Mouse (Mus musculus): ENCODE measurements around the gene Upf3a. TPM values are rescaled to one million over a fixed set of nuclear protein-coding genes. Genes with fewer than 3 reads are reported as not detected.
"Not testable (repeated sequence)": the region's sequence is repeated elsewhere in the genome, so short reads cannot be mapped to it uniquely, and the experiment has no call there.

The Upf3a gene
- polyA plus RNA-seq, 1 experiment from 2014 or later = 44.8 TPM

DNA sequence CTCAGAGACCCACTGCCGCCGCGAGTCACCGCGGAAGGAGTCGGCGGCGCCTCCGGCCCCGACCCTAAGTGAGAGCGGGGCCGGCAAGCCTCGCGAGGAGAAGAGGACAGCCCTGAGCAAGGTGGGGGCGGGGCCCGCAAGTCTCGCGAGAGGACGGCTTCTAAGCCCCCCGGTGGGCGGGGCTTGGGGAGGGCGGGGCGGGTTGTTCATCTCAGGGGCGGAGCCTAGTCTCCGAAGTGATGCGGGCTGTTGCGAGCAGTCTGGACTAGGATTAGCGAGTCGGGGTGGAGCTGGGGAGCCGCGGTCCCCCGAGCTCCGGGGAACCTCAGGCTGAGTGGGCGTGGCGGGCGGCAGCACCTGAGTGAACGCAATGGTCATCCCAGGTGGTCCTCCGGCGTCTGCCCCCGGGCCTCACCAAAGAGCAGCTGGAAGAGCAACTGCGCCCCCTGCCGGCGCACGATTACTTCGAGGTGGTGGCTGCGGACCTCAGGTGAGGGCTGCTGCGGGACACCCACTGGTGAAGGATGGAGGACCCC is 417 bp downstream of the Upf3a start:
- Histone ChIP-seq H3K4me1 (peaks cover 21% of the 10 kb centered on the region), H3K9me3 (replicated peaks) (no peaks in the 10 kb centered on the region), H3K27me3 (no peaks in the 10 kb centered on the region), H3K36me3 (peaks cover 40% of the 10 kb centered on the region), H3K4me2 (peak overlapping the region; percentile 89), H3K9ac (peak overlapping the region; percentile 89), H3K4me3 (replicated peaks) (peak overlapping the region; percentile 87), H3K27ac (peak overlapping the region; percentile 98)
- peak; percentile 96 for ATAC-seq (replicated peaks; ENCODE audit: low FRiP score)
- WGBS = under 1% methylated on average over 47 of the region's 47 CpGs

DNA sequence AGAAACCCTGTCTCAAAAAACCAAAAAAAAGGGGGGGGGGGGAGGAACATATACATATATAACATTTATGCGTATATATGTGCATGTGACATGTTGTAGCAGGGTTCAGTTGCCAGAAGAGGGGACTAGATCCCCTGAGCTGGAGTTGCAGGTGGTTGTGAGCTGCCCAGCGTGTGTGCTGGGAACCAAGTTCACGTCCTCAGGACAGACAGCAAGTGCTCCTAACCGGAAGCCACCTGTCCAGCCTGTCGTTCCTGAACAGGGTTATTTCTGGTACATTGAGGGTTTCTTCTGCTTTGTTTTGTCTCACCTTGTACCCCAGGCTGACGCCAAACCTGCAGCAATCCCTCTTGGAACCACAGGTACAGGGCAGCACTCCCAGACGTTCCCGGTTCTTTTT is 4.2 kb downstream of the Upf3a start:
- H3K36me3 ChIP-seq = peaks cover 49% of the 10 kb centered on the region
- WGBS = 93% methylated on average over 8 of the region's 8 CpGs
- no peak overlapping the region for H3K9ac ChIP-seq
- no peak overlapping the region for H3K4me3 ChIP-seq (replicated peaks)
- peaks cover 15% of the 10 kb centered on the region for H3K4me1 ChIP-seq
- H3K4me2 ChIP-seq = no peak overlapping the region
- H3K27ac ChIP-seq = no peak overlapping the region
- H3K9me3 ChIP-seq (replicated peaks) = no peaks in the 10 kb centered on the region
- no peaks in the 10 kb centered on the region for H3K27me3 ChIP-seq
- no peak for ATAC-seq (replicated peaks; ENCODE audit: low FRiP score)

- no peak overlapping the region for H3K27ac ChIP-seq
- no peaks in the 10 kb centered on the region for H3K27me3 ChIP-seq
- H3K9ac ChIP-seq = no peak overlapping the region
- H3K4me1 ChIP-seq = no peaks in the 10 kb centered on the region
- H3K36me3 ChIP-seq = peaks cover 85% of the 10 kb centered on the region
- no peak overlapping the region for H3K4me3 ChIP-seq (replicated peaks)
- WGBS = 78% methylated on average over 8 of the region's 8 CpGs
- no peak overlapping the region for H3K4me2 ChIP-seq
- H3K9me3 ChIP-seq (replicated peaks) = no peaks in the 10 kb centered on the region
- no peak for ATAC-seq (replicated peaks; ENCODE audit: low FRiP score)
Observed at GRCm38 (mm10) chr8:13793097-13793745, 7.8 kb downstream of the Upf3a start.

- H3K9me3 ChIP-seq (replicated peaks) = no peaks in the 10 kb centered on the region
- H3K27me3 ChIP-seq = no peaks in the 10 kb centered on the region
- ATAC-seq (replicated peaks; ENCODE audit: low FRiP score) = no peak
- peaks cover 85% of the 10 kb centered on the region for H3K36me3 ChIP-seq
- H3K27ac ChIP-seq = no peak overlapping the region
- no peak overlapping the region for H3K9ac ChIP-seq
- no peak overlapping the region for H3K4me2 ChIP-seq
- H3K4me3 ChIP-seq (replicated peaks) = no peak overlapping the region
- H3K4me1 ChIP-seq = no peaks in the 10 kb centered on the region
- WGBS = 68% methylated on average over 11 of the region's 11 CpGs
Observed at GRCm38 (mm10) chr8:13793746-13794101, 8.3 kb downstream of the Upf3a start.

DNA sequence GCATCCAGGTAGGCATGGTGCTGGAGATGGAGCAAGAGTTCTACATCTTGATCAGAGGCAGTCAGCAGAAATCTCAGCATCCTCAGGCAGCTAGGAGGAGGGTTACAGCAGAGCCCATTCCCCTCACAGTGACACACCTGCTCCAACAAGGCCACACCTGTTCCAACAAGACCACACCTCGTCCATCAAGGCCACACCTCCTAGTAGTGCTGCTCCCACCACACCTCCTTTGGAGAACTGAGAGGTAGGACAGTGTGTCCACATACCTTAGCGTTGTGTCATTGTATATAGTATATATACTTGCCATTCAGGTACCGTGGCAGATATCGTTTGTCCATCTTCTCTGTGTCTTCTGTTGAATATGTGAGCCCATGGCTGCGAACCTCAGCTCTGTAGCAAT is 12.3 kb downstream of the Upf3a start:
- no peak overlapping the region for H3K9ac ChIP-seq
- WGBS = 93% methylated on average over 5 of the region's 5 CpGs
- H3K4me3 ChIP-seq (replicated peaks) = no peak overlapping the region
- no peaks in the 10 kb centered on the region for H3K9me3 ChIP-seq (replicated peaks)
- no peak for ATAC-seq (replicated peaks; ENCODE audit: low FRiP score)
- H3K4me1 ChIP-seq = no peaks in the 10 kb centered on the region
- no peak overlapping the region for H3K27ac ChIP-seq
- H3K4me2 ChIP-seq = no peak overlapping the region
- peaks cover 67% of the 10 kb centered on the region for H3K36me3 ChIP-seq
- no peaks in the 10 kb centered on the region for H3K27me3 ChIP-seq

GRCm38 (mm10) chr8:13799566-13799965 is 14.2 kb downstream of the Upf3a start:
- Histone ChIP-seq H3K27ac (no peak overlapping the region), H3K4me2 (no peak overlapping the region), H3K9me3 (replicated peaks) (no peaks in the 10 kb centered on the region), H3K9ac (no peak overlapping the region), H3K4me3 (replicated peaks) (no peak overlapping the region), H3K27me3 (no peaks in the 10 kb centered on the region), H3K36me3 (peaks cover 50% of the 10 kb centered on the region), H3K4me1 (no peaks in the 10 kb centered on the region)
- ATAC-seq (replicated peaks; ENCODE audit: low FRiP score) = no peak
- 93% methylated on average over 5 of the region's 5 CpGs for WGBS

- ATAC-seq (replicated peaks; ENCODE audit: low FRiP score) = no peak
Observed at GRCm38 (mm10) chr8:13828598-13829172, 43.3 kb downstream of the Upf3a start.

GRCm38 (mm10) chr8:13838289-13838688 is 52.9 kb downstream of the Upf3a start, which contains the start of gene AF366264:
Gene AF366264 (minus strand): TSS chr8:13838389.
- not testable (repeated sequence) for H3K27ac ChIP-seq; H3K4me1 ChIP-seq; H3K9me3 ChIP-seq (replicated peaks); H3K27me3 ChIP-seq; H3K9ac ChIP-seq; H3K36me3 ChIP-seq; H3K4me2 ChIP-seq; H3K4me3 ChIP-seq (replicated peaks); ATAC-seq (replicated peaks; ENCODE audit: low FRiP score)
- WGBS = 87% methylated on average over 5 of the region's 5 CpGs

More at GRCm38 (mm10) chr8:13828598-13829172, 43.3 kb downstream of the Upf3a start:
- no peak overlapping the region for H3K4me3 ChIP-seq (replicated peaks)
- no peaks in the 10 kb centered on the region for H3K27me3 ChIP-seq
- no peaks in the 10 kb centered on the region for H3K9me3 ChIP-seq (replicated peaks)
- WGBS = 73% methylated on average over 7 of the region's 7 CpGs
- H3K9ac ChIP-seq = no peak overlapping the region
- no peak overlapping the region for H3K4me2 ChIP-seq
- no peaks in the 10 kb centered on the region for H3K36me3 ChIP-seq
- no peaks in the 10 kb centered on the region for H3K4me1 ChIP-seq
- H3K27ac ChIP-seq = no peak overlapping the region

GRCm38 (mm10) chr8:13843286-13843685 is 57.9 kb downstream of the Upf3a start:
- not testable (repeated sequence) for H3K9ac ChIP-seq; H3K36me3 ChIP-seq; ATAC-seq (replicated peaks; ENCODE audit: low FRiP score); H3K9me3 ChIP-seq (replicated peaks); H3K27ac ChIP-seq; H3K27me3 ChIP-seq; H3K4me3 ChIP-seq (replicated peaks); H3K4me2 ChIP-seq; H3K4me1 ChIP-seq
- 93% methylated on average over 1 of the region's 1 CpGs for WGBS

Other genes starting within 250 kb of the Upf3a start
- not detected in 2 replicates for gene 1700029H14Rik, start 223.2 kb upstream of the Upf3a start, polyA plus RNA-seq (2015; fragmentation: Nextera tagmentation; extraction: Ambion mirVana)
- gene Rasa3, start 108.0 kb upstream of the Upf3a start, polyA plus RNA-seq (2015; fragmentation: Nextera tagmentation; extraction: Ambion mirVana) = 23.2 and 23.5 TPM in 2 replicates
- 0.05 TPM in 1 of 2 replicates, not detected in the other for gene Cfap97d2, start 79.7 kb upstream of the Upf3a start, polyA plus RNA-seq (2015; fragmentation: Nextera tagmentation; extraction: Ambion mirVana)
- gene Cdc16, start 27.9 kb upstream of the Upf3a start, polyA plus RNA-seq (2015; fragmentation: Nextera tagmentation; extraction: Ambion mirVana) = 178 and 184 TPM in 2 replicates
- not detected in 2 replicates for gene AF366264, start 52.8 kb downstream of the Upf3a start, polyA plus RNA-seq (2015; fragmentation: Nextera tagmentation; extraction: Ambion mirVana)
- gene Champ1, start 84.0 kb downstream of the Upf3a start, polyA plus RNA-seq (2015; fragmentation: Nextera tagmentation; extraction: Ambion mirVana) = 34.4 and 37.6 TPM in 2 replicates
- gene Coprs, start 104.7 kb downstream of the Upf3a start, polyA plus RNA-seq (2015; fragmentation: Nextera tagmentation; extraction: Ambion mirVana) = 48.8 and 51.8 TPM in 2 replicates

Measured in kidney, embryonic 15.5 days (tissue).